Mouse (Mus musculus): ENCODE data around the gene Sfxn1.
A peak's percentile ranks its signal among the peaks of the same experiment; 100 is the strongest.

Sfxn1 gene

GRCm38 (mm10) chr13:54077470-54078174 is 6.0 kb downstream of the Sfxn1 start:
- DNase-seq: peak; percentile 38

- peak; percentile 53 for DNase-seq
Measured at GRCm38 (mm10) chr13:54079782-54080759, 8.4 kb downstream of the Sfxn1 start.

DNA sequence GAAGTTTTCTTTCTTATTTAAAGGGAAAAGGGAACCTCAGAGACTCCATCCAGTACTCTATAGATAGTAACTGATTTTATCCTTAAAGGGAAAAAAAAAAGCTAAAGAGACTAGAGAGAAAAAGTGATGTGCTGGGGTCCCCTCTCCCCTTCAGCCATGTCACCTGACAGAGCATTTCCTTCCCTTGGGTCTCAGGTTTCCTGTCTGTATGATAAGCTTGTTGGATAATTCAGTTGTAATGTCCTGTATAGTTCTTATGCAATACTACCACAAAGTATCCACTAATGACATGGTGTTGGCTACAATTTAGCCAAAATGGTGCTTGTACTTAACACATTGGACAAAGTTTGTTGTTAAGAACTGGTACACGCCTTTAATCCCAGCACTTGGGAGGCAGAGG is 9.1 kb downstream of the Sfxn1 start:
- no peak for DNase-seq

DNA sequence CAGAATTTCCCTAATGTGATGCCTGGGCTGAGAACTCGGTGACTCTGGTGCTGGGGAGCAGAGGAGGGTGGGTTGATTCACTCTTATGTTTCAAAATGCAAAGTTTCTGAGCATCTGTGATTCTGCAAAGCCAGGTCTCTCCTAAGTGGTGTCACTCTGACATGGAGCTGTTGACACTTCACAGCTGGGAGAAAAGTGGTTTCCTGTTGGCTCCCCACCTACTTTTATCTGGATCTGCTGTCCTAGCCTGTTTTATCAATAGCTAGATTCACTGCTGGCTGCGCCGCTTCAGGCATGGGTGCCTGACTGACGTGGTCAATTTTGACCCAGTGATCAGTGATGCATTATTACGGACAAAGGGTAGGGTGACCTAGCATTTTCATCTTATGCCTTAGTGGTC is 11.3 kb downstream of the Sfxn1 start:
- no peak for DNase-seq

- DNase-seq: no peak
Measured at GRCm38 (mm10) chr13:54084178-54084577, 12.5 kb downstream of the Sfxn1 start.

DNA sequence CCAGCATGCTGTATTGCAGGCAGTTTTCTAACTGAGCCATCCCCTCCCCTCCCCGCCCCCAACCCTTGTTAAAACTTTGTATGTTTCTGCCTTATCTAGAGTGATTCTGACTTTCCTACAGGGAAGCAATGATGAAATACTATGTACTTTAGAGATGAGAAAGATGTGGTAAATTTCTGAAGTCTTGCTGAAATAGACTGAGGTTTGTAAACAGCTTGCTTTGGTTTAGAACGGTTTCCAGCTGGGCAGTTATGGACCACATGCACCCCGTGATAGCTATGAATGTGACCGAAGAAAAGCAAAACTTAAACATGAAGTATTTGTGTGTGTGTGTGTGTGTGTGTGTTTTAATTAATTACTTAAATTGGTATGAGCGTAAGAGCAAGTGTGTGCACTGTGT is 13.2 kb downstream of the Sfxn1 start:
- no peak for DNase-seq

GRCm38 (mm10) chr13:54085266-54085665 is 13.6 kb downstream of the Sfxn1 start:
- no peak for DNase-seq

GRCm38 (mm10) chr13:54091719-54092118 is 20.1 kb downstream of the Sfxn1 start:
- no peak for DNase-seq

GRCm38 (mm10) chr13:54094349-54094748 is 22.7 kb downstream of the Sfxn1 start:
- DNase-seq: no peak

- DNase-seq: no peak
Measured at GRCm38 (mm10) chr13:54094963-54095362, 23.3 kb downstream of the Sfxn1 start.

DNA sequence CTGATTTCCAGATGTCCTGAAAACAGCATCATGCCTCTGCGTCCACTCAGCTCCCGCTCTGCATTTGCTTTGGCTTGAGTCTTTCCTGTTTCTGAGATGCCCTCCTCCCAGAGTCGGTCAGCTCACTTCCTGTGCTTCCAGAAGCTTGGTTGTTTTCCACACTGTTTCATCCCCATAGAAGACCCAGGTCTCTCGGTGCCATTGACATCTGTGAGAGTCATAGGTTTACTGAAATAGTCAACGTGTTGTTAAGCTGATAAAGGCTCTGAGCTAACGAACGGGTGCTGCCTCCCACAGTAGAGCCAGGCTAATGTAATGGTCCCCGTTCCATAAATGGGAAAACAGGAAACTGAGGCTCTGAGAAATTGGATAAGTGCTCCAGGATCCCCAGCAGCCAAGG is 24.1 kb downstream of the Sfxn1 start:
- DNase-seq: no peak

DNA sequence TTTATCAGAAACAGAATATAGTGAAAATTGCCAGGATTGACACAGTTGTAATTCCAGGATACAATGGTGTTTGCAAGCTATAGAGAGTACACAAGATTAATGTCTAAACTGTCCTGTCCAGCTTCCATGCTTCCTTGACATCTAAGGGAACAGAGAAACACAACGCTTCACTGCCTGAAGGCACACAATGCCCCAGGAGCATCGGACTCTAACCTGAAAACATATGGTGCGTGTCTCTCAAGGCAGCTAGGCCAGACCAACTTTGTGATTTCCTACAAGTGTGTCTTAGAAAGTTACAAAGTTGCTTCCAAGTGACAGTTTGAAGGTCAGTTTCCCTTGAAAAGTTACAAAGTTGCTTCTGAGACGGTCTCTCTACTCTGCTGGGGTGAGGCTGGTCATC is 25.6 kb downstream of the Sfxn1 start:
- DNase-seq: no peak

GRCm38 (mm10) chr13:54097797-54098196 is 26.1 kb downstream of the Sfxn1 start:
- DNase-seq: no peak

DNA sequence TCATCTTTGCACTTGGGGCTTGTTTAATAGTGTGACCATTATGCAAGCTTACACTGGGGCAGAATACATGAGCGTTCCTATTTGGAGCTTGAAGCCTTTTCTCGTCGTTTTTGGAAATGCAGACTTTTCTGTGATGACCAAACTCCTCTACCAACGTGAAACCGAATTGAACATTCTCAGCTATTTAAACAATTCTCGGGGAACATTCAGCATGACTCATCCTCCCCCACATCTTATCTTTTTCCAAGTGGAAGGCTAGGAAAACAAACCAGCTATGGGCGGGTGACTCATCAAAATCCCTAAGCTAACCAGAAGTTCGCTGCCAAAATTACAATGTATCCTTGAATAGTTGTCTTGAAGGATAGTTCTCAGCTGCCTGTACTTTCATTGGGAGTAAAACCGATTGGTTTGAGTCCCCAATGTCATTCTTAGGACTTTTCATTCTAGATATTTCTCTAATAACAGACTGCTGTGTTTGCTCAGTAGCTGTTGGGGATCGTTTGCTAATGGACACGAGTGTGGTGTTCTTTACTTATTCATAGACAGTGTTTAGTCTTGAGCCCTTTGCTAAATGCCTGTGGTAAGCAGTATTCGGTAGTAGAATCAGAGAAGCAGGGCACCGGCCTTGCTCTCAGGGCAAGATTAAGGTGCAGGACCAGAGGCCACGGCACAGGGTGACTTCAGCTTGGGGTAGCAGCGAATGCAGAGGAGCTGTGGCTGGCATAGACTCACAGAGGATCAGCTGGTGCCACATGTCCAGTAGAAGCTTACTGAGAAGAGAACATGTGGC is 29.6 kb downstream of the Sfxn1 start:
- DNase-seq: no peak

DNA sequence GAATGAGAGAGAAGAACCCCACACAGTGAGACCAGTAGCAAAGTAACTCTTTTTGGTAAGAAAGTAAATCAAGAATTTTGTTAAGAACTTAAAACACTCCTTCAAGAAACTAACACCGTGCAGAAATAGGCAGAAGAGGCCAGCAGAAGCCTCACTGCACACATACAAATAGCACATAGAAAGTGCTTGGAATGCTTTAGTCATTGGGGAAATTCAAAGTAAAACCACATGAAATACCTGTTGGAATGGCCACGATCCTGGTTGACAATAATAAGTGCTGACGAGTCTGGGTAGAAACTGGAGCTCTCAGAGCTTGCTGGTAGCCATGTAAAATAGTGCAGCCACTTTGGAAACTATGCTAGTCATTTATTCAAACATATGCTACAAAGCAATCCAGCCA is 30.4 kb downstream of the Sfxn1 start:
- no peak for DNase-seq

DNA sequence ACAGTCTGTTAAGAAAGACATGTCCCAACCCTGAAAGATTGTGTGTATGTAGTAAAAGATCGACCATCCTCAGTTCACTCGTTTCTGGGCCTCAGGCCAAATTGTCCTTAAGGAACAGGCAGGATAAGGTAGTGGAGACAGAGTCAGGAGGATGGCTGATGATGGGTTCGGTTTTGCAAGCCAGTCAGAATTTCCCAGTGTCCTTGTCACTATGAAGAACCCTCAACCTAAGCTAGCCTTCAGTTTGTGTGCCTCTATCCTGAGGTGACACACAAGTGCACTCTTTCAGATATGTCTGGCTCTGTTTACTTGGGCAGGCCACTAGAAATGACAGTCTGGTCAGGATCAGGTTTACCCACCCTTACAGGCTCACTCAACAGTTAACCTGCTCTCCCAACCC is 31.6 kb downstream of the Sfxn1 start:
- no peak for DNase-seq

DNA sequence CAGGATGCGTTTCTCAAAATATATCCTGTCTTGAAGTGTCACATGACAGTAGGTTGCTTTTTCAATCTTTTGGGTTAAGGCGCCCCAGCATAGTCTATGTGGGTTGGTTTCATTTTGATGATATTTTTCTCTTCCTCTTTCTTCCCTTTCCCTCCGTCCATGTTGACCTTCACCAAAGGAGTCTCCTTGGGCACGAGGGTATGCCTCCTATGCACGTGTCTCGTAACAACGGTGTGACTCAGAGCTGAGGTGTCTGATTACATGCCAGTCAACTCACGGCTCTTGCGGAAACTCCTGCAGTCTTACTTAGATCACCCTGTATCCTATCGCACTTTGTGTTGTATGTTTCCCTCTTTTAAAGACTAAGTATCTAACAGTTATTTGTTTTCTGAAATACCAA is 32.2 kb downstream of the Sfxn1 start:
- no peak for DNase-seq

GRCm38 (mm10) chr13:54113819-54114550 is 42.3 kb downstream of the Sfxn1 start:
- peak; percentile 33 for DNase-seq

DNA sequence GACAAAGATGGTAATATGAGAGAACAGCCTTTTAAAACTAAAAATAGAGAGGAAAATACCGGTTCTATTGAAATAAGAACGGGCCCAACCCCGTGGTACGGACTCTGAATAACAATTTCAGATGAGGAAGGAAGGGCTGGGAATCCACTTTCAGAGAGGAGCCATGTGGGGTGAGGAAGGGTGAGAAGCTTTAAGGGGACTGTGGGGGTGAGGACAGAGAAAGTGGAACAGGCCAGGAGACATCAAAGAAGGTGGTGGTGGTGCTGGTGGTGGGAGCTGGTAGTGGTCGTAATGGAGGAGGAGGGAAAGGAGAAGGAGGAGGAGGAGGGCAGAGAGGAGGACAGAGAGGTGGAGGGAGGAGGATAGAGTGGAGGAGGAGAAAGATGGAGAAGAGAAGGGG is 43.3 kb downstream of the Sfxn1 start:
- no peak for DNase-seq

DNA sequence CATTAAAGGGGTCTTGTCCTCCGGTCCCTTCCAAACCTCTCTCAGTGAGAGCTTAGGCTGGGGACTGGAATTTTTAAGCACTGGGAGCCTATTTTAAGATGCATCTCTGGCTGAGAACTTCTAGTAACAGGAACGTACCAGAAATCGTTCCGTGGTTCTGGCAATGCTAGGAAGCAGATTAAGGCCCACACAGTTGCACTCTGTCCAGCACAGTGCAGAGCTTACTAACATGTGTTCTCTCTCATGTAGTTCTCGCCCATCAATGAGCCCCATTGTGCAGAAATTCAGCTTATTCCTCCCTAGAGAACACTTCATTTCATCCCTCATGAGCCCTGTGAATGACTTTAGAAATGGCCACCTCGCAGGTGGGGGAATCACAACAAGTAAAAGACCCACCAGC is 44.1 kb downstream of the Sfxn1 start:
- no peak for DNase-seq

DNA sequence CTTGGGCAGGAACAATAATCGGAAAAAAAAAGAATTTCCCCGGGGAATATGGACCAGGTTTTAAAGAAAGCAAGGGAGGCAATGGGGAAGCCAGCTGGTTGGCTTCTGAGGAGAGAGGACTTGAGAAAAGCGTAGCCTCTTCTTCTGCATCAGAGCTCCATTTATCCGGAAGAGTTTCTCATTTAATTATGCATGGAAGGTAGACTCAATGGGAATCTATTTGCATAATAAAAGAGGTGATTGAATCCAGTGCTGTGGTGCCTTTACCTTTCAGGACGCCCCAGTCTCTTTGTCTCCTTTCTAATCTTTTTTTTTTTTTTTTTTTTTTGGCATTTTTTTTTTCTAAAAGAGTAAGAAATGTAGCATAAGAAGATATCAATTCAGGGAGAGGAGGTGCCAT is 46.7 kb downstream of the Sfxn1 start:
- no peak for DNase-seq

DNA sequence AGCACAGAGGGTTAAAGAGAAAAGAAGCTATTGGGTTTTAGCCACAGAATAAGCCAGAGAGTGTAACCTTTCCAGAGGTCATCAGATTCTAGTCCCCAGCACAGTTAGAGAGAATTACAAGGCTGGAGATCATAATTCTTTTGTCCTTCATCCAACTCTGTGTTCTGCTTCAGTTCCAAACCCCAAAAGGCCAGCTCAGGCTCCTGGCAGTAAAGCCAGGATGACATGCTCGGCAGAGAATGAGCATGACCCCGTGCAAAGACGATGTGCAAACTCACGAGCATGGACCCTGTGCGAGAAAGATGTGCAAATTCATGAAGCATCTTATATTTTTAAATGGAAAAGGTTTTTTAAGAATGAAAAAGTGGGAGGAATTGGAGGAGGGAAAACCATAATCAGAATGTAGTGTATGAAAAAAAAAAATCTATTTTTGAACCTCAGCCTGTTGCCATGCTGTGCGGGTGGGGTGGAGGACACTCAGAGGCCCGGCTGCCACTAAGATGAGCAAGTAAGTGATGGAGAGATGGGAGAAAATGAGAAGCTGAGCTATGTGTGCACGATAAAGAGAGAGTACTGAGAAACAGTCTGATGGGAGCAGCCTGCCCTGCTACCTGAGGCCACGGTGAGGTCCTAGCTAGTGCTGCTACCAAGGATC is 66.2 kb downstream of the Sfxn1 start:
- DNase-seq: no peak

All from kidney, adult 11 months (tissue).